Mouse (Mus musculus): Measurements from ENCODE around the gene Rab5c. TPM values are rescaled to one million over a fixed set of nuclear protein-coding genes. Genes with fewer than 3 reads are reported as not detected.

Rab5c gene
- polyA plus RNA-seq (2012), result 345 and 399 TPM in 2 replicates

DNA sequence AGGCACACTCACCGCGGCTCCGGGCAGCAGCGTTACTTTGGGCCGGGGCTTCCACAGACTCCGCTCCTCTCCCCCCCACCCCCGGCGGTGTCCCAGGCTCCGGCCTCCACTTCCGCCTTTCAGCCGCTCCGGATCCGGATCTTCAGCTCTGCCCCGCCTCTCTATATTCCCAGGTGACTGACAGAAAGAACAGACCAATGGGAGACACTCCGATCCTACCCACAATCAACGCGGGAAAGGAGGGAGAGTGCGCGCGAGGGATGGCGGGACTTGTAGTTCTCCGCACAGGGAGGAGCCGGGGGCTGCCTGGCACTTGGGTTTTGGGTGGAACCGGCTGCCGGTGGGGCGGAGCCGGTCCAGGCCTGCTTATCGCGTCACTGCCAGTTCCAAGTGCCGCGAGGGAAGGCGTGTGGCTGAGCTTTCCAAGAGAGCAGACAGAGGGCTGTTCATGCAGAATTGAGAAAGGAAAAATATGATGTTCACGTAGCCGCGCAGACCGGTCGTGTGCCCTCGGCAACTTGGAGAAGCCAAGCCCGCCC, at the start of gene Rab5c:
Gene Rab5c (minus strand): TSS at position 150 of the 539 bp plus-strand sequence.
- no peak for TF ChIP-seq GATA1 (IDR thresholded peaks at IDR 0.05; ENCODE audit: low read length)

DNA sequence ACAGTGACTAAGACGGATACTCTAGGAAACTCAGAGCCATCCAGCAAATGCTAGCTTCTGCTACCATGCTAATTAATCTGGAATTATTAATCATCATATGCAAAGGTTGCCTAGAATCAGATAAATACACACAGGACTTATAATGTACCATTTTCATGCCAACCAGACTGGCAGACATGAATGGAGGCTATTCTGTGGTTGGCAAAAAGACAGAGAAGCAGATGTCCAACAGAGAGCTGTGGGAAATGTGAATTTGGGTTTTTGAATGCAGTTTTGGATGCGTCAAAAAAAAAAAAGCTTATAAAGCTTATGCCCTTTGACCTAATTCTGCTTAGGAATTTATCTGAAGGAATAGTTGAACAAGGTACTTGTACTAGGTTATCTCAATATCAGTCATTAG, 47.8 kb upstream of the Rab5c start:
- no peak for TF ChIP-seq GATA1 (IDR thresholded peaks at IDR 0.05; ENCODE audit: low read length)

DNA sequence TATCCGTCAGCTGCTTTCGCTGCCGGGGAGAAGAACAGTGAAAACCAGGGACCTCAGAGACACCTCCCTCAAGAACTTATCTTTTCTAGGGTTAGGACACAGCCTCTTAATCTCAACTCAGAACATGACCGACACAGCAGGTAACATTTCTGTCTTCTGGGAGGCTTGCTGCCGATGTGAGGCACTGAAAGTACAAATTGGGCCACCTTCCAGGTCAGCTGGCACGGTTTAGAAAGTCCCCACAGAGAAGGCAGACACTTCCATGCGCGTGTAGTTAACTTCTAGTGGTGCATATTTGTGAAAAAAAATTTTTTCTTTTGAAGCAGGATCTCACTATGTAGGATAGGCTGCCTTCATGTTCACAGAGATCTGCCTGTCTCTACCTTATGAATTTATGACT, 46.3 kb upstream of the Rab5c start:
- TF ChIP-seq GATA1 (IDR thresholded peaks at IDR 0.05; ENCODE audit: low read length), result no peak

DNA sequence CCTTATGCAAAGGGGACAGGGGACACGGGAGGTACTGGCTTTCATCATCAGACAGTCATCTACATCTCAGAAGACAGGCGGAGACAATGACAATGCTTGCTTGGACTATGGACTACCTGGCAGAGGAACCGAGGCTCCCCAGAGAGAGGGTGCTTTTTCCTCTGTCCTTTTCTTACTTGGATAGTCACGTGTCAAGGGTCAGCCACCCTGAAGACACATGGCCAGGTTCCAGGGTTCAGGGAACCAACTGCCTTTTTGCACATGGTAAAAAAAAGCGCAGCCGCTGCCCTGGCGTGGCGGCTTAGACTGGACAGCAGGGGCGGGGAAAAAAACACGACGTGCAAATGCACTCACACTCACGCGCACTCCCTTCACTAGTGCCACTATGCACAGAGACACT, 44.6 kb upstream of the Rab5c start:
- no peak for TF ChIP-seq GATA1 (IDR thresholded peaks at IDR 0.05; ENCODE audit: low read length)

DNA sequence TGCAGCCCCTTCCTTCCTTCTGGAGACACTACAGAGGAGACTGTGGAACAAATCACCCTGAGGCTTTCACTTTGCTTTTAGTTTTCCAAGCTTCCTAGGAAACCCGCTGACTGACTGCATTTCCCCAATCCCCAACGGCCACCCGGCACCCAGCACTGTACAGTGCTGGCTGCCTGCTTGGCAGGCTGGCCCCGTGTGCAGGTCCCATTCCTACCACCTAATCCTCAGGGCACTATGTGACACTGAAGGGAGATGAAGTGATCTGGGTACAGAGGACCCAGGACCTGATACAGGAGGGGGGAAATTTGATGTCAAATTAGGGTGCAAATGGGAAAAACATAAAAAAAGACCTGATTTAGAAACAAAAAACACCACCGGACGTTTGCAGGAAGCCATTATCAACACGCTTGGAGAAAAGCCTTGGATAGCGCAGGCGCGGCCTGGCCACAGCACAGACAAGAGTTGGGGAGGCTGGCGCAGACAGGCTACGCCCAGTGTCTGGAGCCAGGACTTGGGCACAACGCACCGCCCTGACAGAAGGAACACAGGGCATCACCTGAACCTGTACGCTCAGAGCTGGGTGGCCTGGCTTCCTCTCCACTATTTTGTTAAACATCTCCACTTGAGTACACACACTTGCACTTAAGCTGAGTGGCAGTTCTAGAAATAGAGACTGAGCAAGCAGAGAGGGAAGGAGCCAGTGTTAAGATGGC, 43.9 kb upstream of the Rab5c start:
- no peak for TF ChIP-seq GATA1 (IDR thresholded peaks at IDR 0.05; ENCODE audit: low read length)

DNA sequence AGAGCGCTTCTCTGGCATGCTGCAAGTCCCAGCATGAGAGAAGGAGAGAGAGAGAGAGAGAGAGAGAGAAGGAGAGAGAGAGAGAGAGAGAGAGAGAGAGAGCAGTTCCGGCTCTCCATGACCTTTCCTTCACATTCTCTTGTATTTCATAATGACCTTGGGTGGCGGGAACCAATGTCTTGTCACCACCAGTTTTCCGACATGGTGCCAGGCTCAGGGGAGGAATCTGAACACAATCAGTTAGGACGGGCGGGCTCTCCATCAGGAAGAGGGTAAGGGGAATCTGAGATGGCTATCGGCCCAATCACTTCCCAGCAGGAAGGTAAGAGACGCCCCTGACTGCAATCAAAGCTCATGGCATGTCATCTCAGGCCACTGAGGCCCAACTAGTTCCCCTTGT, 42.2 kb upstream of the Rab5c start:
- no peak for TF ChIP-seq GATA1 (IDR thresholded peaks at IDR 0.05; ENCODE audit: low read length)

DNA sequence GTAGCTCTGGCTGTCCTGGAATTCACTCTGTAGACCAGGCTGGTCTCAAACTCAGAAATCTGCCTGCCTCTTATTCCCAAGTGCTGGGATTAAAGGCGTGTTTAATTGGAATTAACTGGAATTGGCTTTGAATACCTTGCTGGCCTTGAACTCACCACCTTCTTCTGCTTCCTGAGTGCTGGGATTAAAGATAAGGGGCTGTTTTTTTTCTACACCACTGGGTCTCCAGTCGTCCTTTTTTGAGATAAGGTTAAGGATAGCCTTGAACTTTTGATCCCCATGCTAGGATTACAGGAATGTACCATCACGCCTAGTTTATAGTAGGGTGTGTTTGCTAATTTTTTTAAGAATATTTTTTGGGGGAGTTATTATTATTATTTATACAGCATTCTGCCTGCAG, 40.1 kb upstream of the Rab5c start:
- TF ChIP-seq GATA1 (IDR thresholded peaks at IDR 0.05; ENCODE audit: low read length), result no peak

DNA sequence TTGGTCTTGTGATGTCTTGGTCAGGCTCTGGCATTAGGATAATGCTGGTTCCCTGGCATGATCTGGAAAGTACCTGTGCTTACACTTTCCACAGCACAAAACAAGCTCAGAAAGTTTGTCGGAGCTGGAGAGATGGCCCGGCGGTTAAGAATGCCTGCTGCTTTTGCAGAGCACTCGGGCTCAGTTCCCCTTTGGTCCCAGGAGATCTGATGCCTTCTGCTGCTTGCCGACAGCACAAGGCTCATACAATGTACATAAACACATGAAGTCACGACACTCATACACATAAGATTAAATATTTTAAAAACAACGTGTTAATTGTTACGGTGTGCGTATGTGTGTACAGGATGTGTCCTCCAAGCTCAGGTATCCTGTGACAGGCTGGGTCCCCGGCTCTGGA, 37.9 kb upstream of the Rab5c start:
- no peak for TF ChIP-seq GATA1 (IDR thresholded peaks at IDR 0.05; ENCODE audit: low read length)

DNA sequence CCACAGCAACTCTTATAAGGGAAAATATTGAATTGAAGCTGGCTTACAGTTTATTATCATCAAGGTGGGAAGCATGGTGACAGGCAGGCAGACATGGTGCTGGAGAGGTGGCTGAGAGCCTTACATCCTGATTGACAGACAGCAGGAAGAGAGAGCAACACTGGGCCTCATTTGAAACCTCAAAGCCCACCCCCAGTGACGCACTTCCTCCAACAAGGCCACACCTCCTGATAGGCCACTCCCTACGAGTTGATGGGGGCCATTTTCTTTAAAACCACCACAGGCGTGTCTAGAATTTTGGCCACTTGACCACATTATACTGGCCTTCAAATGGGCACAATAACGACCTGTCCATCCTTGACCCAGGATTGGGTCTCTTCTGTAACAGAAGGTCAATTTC, 36.2 kb upstream of the Rab5c start:
- no peak for TF ChIP-seq GATA1 (IDR thresholded peaks at IDR 0.05; ENCODE audit: low read length)

DNA sequence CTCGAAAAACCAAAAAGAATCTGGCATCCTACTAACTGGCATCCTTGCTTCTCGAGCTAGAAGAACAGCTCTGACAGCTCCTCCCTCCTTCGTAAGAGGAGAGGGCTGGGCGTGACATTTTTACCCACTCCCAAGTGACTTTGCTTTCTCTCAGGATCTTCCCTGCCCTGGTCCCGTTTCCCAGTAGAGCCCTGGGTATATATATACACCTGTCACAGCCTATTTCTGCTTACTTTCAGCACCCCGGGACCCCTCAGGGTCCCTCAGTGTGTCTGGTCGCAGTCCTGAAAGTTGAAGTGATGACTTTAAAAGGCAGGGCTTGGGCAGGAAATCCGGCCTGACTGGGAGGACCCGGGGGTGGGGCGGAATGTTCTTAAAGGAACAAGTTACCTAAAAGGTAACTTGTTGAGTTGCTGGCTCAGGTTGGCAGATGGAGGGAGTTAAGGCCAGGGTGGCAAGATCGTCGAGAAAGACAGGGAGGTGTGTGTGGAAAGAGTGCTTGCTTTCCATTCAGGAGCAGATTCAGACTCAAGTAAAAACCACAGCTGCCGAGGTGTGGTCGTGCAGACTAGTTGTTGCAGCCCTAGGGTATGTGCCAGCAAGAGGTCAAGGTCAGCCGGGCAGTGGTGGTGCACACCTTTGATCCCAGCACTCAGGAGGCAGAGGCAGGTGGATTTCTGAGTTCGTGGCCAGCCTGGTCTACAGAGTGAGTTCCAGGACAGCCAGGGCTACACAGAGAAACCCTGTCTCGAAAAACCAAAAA, 32.8 kb upstream of the Rab5c start, which contains the start of gene Ghdc:
Gene Ghdc (minus strand): TSS at position 312 of the 763 bp plus-strand sequence.
- no peak for TF ChIP-seq GATA1 (IDR thresholded peaks at IDR 0.05; ENCODE audit: low read length)

DNA sequence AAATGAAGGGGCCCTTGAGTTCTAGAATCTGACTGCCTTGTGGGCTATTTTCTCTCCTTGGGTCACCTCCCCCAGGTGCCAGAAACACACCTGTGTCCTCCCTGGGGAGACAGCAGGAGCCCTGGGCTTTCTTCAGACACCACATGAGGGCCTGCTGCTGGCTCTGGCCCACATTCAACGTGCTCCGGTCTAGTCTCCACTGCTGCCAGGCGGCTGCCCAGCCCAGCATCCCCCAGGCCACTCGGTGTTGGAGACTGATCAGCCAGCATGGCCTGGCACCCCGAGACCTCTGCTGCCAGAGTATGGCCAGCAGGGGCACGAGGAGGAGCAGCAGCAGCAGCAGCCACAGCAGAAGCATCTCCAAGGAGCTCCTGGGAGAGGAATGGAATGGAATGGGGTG, 32.0 kb upstream of the Rab5c start:
- TF ChIP-seq GATA1 (IDR thresholded peaks at IDR 0.05; ENCODE audit: low read length), result no peak

DNA sequence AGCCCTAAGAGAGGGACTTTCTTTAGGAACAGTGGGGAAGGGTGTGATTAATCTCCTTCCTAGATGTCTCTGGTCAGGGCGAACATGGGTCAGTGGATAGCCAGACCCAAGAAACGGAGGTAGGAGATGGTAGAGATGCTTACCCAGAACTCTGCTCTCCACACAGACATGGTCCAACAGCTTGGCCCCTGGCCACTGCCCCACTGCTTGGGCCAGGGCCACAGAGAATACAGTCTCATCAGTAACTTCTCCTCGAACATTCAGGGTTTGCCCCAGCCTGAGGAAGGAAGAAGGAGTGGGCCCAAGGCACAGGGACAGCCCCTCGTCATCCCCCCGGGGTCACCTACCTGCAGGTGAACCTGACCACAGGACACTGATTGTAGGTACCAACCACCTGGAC, 29.9 kb upstream of the Rab5c start:
- no peak for TF ChIP-seq GATA1 (IDR thresholded peaks at IDR 0.05; ENCODE audit: low read length)

DNA sequence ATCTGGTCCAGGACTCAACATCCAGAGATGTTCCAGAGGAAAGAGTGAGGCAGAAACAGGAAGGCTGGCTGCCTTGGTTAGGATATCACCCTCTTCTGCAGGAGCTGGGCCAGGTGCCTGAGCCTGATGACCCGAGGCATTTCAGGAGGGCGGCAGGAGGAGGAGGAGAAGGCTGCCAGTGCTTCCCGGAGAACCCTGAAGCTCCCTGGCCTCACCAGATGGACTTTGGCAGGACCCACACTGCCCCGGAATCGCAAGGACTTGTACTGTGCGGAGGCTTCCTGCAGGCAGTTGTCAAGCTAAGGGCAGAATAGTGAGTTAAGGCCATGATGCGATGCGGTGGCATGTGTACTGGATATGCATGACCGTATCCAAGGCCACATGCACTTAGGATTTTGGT, 28.7 kb upstream of the Rab5c start:
- TF ChIP-seq GATA1 (IDR thresholded peaks at IDR 0.05; ENCODE audit: low read length), result no peak

DNA sequence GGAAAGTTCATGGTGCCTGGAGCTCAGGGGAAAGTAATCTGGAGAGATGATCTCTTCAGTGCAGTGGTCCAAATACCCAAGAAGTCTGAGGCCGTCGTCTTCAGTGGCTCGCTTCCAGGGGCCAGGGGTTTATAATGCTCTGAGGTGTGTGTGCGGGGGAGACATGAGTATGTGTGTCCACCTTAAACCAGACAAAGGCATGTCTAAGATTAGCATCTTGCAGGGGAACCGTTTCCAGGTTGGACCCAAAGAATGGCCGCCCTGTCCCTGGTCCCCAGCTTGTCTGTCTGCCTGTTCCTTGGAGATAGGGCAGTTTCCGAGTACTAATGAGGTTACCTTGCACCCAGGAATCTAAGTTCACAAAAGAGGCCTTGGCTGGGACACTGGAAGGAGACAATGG, 24.8 kb upstream of the Rab5c start, which contains the start of gene Hcrt:
Gene Hcrt (minus strand): TSS at position 101 of the 400 bp plus-strand sequence.
- TF ChIP-seq GATA1 (IDR thresholded peaks at IDR 0.05; ENCODE audit: low read length), result no peak

DNA sequence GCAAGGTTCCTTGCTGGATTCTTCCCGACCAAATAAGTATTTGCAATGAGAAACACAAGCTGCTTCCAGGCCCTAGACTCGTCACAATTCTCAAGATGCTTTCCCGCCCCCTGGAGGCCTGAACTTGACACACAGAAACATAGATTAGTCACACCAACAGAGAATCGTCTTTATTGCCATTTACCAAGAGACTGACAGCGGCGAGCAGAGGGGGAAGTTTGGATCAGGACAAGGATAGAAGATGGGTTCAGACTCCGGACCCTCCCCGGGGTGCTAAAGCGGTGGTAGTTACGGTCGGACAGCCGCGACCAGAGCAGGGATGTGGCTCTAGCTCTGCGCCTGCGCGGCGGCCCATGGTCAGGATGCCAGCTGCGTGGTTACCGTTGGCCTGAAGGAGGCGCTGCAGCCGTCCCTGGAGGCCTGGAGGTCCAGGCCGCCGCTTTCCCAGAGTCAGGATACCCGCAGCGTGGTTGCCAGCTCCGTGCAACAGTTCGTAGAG, 23.6 kb upstream of the Rab5c start:
- TF ChIP-seq GATA1 (IDR thresholded peaks at IDR 0.05; ENCODE audit: low read length), result no peak

DNA sequence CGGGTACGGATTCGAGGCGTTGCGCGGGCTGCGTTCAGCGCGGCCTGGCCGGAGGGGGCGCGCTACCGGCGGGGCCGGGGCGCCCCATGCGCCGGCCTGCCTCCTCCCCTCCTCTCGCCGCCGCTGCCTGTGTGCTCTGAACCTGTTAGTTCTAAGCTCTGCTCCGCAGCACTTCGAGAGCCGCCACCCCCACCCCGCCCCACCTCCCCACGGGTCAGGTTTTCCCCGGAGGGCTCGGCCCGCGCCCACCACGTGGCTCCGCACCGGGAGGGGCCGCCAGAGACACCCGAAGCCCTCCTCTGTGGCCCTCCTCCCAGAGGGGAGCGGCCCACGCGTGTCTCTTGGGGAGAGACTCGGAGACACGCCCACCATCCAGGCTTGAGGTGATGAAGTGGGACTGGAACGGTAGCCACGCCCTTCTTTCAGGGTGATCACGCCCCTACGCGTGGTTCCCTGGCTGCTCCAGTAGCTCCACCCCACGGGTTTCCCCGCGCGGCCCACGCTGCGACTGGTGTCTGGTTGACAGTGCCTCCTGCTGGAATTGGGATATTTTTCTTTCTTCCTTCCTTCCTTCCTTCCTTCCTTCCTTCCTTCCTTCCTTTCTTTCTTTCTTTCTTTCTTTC, 21.7 kb upstream of the Rab5c start, which contains the start of gene Kcnh4:
Gene Kcnh4 (minus strand): TSS at position 332 of the 623 bp plus-strand sequence.
- no peak for TF ChIP-seq GATA1 (IDR thresholded peaks at IDR 0.05; ENCODE audit: low read length)

All from G1E-ER4 (cell line).